Mouse (Mus musculus) neural tube, postnatal 0 days (tissue): ENCODE measurements around the gene Rsph4a. TPM values are rescaled to one million over a fixed set of nuclear protein-coding genes. Genes with fewer than 3 reads are reported as not detected.

Experiments used
- polyA plus RNA-seq: library from polyadenylated mRNA; unstranded; fragments of >200 nt; fragmentation: Nextera tagmentation; extraction: Ambion mirVana; gene quantifications from 2 replicates; pipeline ENCODE4 v1.2.1, GENCODE M21; 2015

The Rsph4a gene
- polyA plus RNA-seq: 1.3 and 1.6 TPM in 2 replicates

GRCm38 (mm10) chr10:33904530-33905481 lies at the start of gene Rsph4a:
Gene Rsph4a, plus strand, starts transcription at chr10:33905111.

GRCm38 (mm10) chr10:33857421-33857820 lies 47.5 kb upstream of the Rsph4a start, which contains the start of gene Sult3a1:
Gene Sult3a1, plus strand, starts transcription at chr10:33857721.

GRCm38 (mm10) chr10:33950803-33951583 lies 46.1 kb downstream of the Rsph4a start, which contains the start of gene Zup1:
Gene Zup1, minus strand, starts transcription at chr10:33951269.

Other genes starting within 250 kb of the Rsph4a start
- gene Sult3a2, start 118.4 kb upstream of the Rsph4a start, polyA plus RNA-seq: not detected in 2 replicates
- not detected in 2 replicates for gene Sult3a1, start 47.4 kb upstream of the Rsph4a start, polyA plus RNA-seq
- gene Zup1, start 46.2 kb downstream of the Rsph4a start, polyA plus RNA-seq: 14.1 and 14.5 TPM in 2 replicates
- gene Rwdd1, start 114.5 kb downstream of the Rsph4a start, polyA plus RNA-seq: 145 and 154 TPM in 2 replicates
- 0.34 and 0.60 TPM in 2 replicates for gene Trappc3l, start 132.5 kb downstream of the Rsph4a start, polyA plus RNA-seq
- gene Calhm4, start 139.2 kb downstream of the Rsph4a start, polyA plus RNA-seq: 0.08 TPM in 1 of 2 replicates, not detected in the other
- 2.0 TPM in 2 replicates for gene Calhm5, start 191.4 kb downstream of the Rsph4a start, polyA plus RNA-seq
- 1.3 and 1.4 TPM in 2 replicates for gene Calhm6, start 222.9 kb downstream of the Rsph4a start, polyA plus RNA-seq